Mouse (Mus musculus): ENCODE results near the gene Zmynd11.

The Zmynd11 gene

DNA sequence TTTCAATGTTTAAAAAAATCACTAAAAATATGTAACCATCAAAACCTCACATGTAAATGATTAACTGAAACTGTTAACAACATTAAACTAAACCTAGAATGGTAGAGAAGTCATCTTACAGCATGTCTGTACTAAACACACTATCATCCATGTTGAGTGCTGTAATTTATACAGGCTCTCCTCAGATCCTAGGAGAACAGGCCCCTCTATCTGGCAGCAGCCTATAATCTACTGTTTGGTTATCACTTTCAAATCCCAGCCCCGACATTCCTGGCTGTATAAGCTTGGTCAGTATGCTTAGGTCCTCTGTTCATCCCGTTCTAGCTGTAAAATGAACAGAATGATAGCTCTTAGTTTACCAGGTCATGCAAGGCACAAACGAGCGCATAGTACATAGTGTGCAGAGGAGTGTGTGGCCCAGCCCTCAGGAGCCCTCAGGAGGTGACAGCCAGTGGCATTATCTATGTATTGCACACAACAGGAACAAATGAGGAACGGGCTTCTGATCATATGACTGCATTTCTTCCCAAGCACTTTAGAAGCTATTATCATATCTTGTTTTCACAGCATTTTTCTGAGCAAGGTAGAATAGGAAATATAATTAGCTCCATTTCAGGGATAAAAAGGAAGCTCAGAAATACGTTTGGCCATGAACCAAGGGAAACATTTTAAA lies 51.5 kb downstream of the Zmynd11 start:
- in situ Hi-C loops (cut with MboI, MseI) = no loop called here

DNA sequence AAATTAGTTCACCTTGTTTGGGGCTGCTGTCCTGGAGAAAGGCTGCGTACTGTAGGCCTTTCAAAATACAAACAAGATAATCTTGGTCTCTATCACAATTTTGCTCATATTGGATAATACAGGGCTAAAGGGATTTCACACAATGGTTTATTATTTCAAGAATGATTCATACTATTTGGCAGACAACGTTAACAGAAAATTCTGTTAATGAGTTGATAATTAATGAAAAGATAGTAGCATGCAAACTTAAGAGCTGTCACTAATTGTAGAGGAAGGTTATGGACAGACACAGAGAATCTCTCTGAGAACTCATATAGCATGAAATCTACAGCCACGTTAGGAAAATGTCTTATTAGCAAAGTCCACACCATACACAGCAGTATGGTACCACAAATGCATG lies 52.2 kb downstream of the Zmynd11 start:
- in situ Hi-C loops (cut with MboI, MseI) = no loop called here

DNA sequence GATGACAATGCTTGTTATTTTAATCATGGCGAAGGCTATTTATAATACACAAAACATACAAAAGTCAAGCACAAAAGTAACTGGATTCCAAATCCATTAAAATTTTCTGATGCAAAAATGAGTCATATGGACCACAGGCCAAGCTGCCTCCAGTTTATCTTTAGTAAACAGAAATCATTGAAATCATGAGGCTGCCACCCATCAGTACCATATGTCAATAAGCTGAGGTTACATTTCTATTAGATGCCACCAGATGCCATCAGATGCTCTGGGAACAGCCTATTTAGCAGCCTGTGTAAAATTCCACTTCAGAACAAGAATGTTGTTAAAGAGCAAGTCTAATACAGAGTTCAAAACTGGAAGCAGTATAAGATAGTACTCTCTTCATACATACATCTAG lies 52.7 kb downstream of the Zmynd11 start:
- in situ Hi-C loops (cut with MboI, MseI) = no loop called here

DNA sequence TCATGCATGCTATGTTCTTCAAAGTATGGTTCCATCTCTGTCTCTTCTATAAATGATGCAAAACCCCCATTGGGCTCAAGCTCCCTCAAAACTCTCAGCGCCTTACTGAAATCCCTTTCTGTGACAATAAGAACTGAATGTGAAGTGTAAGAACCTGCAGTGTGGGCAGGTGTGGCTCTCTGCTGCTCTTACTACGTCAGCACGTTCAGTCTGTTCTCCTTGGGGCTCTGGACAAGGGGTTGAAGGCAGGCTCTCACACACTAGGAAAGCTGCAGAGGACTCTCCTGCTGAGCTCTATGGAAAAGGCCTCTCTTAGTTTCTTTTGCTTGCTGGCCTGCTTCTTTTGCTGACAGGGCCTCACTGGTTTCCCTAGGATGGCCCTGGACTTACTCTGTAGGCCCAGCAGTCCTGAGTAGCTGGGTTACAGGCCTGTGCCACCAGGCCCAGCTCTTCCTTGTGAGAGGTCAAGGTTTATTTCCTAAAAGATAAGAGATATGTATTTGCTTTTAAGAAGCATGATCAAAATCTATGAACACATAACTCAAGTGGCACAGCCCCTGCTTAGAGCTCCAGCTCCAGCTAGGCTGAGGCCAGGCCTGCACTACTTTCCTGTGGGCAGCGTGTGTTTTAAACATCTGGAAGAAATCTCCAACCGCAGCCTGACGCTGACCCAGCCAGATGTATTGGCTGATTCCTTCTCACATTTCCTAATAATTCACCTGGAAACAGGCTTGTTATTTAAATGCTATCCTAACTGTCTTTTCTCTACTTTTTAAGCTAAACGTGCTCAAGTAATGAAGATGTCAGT lies 56.5 kb downstream of the Zmynd11 start:
- in situ Hi-C loops (cut with MboI, MseI) = no loop called here

DNA sequence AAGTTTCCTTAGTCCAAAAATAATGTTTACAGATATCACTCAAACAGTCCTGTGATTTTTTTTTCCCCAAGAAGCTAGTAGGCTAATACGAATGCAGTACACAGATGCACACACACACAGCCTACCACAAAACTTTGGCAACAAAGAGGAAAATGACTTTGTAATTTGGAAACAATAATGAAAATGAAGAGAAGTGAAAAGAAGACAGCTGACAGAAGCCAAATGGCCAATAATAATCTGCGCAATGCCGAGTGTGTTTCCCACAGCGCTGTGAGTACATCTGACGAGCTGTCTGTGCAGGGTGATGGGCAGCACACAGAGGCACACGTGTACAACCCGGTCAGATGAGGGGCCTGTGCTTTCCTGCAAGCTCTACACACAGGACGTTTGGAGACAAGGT lies 58.4 kb downstream of the Zmynd11 start:
- in situ Hi-C loops (cut with MboI, MseI) = no loop called here

DNA sequence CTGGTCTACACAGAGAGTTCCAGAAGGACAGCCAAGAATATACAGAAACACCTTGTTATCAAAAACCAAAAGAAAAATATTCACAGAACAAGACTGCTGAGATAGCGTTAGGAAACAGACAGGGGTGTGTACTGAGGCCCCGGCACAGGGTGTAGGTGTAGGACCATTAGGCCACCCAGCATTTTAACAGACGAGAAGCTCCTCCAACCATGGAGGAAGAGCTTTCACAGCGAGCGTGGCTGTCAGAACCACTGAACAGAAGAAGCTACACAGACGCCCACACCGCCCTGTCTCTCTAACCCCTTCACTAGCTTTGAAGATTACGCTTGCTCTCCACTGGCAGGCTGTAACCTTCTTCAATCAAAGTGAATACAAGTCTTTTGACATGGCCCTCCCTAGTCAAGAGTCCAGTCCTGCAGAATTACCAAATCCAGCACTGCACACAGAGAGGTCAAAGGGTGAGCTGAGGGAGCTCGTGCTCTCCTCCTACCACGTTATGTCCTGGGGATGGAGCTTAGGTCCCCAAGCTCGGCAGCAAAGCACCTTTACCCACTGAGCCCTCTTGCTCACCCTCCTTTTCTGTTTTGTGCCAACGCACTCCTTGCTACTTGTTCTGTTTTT lies 62.4 kb downstream of the Zmynd11 start:
- in situ Hi-C loops (cut with MboI, MseI) = no loop called here

DNA sequence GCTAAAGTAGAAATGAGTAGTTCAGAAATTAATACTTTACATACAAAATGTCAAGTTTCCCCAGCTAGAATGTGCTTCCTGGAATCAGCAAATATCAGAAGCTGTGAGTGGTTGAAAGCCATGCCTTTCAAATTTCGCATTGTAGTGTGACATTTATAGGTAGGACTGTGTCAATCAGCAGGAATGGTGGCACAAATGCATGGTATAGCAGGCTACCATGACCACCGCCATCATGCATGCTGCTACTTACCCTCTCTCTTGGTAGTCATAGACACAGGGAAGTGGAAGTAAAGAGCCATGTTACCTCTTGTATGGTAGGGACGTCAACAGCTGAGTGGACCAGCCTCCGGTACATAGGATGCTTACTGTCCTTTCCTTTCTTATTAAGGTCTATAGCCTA lies 67.8 kb downstream of the Zmynd11 start:
- in situ Hi-C loops (cut with MboI, MseI) = no loop called here

DNA sequence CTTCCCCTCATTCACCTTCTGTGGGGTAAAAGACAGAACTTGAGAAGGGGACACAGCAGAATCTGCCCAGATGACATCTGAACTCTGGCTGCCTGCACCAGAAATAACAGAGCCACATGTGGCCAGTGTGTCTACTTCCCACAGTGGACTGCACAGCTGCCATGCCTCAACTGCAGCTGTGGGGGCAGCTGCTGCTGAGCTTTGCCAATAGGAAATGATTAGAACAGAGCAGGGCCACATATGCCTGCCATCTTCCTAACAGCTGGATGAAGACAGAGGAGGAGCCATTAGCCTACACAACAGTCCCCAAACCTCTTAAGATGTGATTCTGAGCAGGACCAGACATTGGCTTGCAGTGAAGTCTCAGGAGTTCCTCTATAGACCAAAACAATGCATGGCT lies 69.3 kb downstream of the Zmynd11 start:
- in situ Hi-C loops (cut with MboI, MseI) = no loop called here

DNA sequence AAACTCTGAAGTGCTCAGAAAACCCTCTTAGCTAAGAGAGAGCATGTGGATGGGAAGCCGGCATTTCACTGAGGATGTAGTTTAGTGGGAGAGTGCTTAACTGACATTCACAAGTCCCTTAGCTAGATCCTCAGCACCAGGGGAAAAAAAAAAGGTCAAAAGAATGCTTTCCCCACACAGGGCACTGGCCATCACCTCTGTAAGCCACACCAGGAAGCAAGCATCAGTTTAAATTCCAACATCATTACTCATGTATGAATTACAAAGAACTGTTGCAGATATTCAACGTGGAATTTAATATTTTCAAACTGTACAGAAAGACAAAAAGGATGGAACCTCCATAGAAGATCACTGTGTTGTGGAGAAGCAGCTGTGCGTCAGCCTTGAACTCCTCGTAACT lies 69.7 kb downstream of the Zmynd11 start:
- in situ Hi-C loops (cut with MboI, MseI) = no loop called here

DNA sequence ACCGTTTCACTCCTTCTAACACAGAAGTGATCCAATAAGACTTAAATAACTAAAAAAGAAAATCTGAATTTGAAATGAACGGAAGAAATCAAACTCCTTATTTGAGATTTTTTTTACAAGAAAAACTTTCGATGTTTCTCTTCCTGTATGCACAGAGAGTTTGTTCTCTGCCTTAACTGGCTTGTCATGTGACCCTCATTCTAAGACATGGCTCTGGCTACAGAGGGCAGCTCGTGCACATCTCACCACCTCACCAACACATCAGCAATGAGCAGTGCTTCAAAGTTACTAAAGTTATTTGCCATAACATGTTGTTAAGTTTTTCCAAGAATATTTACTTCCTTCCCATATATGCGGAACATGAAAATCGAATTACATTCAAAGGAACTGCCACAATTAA lies 70.5 kb downstream of the Zmynd11 start:
- in situ Hi-C loops (cut with MboI, MseI) = no loop called here

DNA sequence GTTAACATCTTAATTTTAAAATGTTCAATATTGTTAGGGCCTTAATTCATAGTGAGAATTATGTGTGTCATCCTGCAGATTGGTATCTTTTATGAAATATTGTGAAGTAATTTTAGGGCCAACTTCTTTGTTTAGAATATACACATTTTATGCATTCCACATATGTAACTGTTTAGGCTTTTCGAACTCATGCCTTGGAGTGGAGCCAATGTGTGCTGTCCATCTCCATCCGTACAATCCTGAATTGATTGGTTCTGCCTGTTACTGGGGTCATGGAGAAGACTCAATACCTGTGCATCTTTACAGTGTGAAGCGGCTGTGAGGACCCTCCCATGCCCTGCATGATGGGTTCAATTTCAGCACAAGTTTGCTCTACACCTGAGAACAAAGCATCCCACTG lies 72.3 kb downstream of the Zmynd11 start:
- in situ Hi-C loops (cut with MboI, MseI) = no loop called here

DNA sequence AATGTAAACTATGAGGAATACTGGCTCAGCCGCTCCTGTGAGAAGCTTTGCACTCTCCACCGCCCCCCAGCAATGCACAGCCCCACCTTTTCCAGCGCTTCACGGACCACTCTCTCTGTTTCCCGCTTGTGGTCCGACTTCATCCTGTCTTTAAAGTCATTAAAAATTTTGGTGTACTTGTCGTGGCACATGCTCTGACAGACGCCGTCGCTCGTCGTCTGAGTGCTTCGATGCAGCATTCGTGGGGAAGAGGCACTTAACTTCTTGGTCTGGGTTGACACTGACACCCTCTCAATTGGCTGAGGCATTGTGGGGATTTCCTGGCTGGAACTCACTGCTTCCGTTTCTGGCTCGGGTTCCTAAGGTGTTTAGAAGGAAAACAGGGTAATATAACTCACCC lies 75.8 kb downstream of the Zmynd11 start:
- in situ Hi-C loops (cut with MboI, MseI) = no loop called here

DNA sequence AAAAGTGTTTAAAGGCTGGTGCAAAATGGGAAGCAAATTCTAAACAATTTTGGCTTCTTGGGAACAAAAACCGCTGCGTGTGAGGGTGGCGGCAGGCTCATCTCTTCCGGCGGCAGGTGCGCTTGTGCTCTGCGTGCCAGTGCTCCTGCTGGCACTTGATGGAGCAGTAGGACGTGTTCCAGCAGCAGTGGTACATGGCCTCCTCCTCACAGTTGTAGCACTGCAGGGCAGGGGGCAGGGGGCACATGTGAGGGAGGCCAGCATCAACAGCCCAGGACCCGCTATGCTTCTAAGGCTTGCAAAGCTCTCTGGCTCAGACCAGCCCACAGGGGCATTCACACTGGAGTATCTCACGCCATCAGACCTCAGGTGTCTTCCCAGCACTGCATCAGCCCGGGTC lies 78.4 kb downstream of the Zmynd11 start:
- in situ Hi-C loops (cut with MboI, MseI) = no loop called here

DNA sequence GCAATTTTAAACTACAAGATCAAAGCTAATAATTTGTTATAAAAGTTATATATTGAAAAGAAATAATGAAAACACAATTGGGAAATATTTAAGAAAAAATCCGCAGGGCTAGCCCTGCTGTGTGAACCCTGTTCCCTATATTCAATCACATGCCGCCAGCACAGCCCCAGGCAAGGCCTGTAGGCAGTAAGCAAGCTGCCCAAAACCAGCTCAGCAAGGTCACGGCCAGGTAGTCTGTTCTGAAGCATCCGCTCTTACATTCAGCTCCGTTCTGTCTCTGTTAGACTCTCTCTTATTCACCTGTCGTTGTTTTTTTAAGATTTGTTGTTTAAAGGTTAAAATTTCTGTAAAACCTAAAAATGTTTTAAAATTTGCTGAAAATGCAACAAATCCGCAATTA lies 78.9 kb downstream of the Zmynd11 start:
- in situ Hi-C loops (cut with MboI, MseI) = no loop called here

DNA sequence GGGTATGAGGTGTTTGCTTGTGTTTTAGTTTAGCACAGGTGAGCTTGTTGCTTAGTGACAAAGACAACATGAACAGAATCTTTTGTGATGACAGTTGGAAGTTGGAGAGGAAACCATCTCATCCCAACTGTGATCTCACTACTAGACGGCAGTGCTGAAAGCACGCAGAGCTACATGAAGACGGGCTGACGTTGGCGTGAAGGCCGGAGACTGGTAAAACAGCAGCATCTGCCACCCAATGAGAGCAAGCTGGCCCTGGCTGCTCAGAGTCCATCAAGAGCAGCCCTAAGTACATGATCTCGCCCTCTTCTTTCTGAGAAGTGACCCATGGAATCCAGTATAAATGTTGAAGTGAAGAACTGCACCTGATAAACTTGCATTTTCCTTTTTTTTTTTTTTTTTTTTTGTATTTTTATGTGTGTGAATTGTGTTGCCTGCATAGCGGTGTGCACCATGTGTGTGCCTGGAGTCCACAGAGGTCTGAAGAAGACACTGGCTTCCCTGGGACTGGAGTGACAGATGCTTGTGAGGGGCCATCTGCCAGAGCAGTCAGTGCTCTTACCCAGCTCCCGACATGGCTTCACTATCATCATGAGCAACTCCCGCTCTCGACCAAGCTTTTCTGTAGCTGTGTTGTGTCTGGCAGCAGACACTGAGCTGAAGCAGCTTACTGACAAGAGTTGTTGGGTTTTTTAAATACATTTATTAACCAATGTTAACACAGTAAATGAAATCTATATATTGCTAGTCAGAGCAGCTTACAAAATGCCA lies 80.8 kb downstream of the Zmynd11 start:
- in situ Hi-C loops (cut with MboI, MseI) = no loop called here

DNA sequence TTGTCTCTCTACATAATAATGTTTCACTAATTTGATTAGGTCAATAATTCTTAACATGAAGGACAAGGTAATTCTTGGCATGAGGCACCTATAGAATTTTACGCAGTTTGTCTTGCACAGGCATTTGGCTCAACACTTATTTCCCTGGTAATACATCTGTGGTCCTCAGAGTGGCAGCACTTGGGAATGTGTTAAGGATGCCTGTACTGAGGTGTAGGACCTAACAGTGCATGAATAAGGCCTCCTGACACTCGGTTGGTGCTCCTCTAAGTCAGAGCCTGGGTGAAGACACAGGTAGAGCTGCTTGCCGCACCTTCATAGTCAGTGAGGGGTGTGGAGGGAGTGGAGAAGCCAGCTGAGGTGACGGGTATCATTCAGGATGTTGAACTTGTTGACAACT lies 81.8 kb downstream of the Zmynd11 start:
- in situ Hi-C loops (cut with MboI, MseI) = no loop called here

DNA sequence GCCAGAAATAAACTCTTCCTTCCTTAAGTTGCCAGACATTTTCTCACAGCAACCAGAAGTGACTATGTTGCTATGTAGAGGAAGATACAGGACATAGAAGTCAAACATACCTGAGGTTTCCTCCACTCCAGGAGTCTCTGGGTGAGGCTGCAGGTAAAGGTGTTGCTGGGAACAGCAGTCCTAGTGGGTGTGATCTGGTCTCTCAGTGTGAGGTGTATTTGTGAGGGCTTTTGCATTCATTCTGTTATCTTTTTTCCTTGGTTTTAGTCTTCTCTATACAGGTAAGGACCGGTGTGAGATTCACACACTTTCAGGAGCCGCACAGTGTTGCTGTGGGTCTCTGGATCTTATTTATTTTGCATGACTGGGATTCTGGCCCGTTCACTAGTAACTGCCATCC lies 83.6 kb downstream of the Zmynd11 start:
- in situ Hi-C loops (cut with MboI, MseI) = no loop called here

DNA sequence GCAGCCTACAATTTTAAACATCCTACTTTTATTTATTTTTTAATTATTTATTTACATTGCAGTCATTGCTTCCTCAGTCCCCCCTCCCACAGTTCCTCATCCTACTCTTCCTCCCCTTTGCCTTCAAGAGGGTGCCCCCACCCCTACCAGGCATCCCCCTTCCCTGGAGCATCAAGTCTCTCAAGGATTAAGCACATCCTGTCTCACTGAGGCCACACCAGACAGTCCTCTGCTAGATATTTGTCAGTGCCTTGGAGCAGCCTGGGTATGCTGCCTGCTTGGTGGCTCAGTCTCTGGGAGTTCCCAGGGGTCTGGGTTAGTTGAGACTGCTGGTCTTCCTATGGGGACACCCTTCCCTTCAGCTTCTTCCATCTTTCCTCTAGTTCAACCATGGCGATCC lies 91.0 kb downstream of the Zmynd11 start:
- in situ Hi-C loops (cut with MboI, MseI) = no loop called here

DNA sequence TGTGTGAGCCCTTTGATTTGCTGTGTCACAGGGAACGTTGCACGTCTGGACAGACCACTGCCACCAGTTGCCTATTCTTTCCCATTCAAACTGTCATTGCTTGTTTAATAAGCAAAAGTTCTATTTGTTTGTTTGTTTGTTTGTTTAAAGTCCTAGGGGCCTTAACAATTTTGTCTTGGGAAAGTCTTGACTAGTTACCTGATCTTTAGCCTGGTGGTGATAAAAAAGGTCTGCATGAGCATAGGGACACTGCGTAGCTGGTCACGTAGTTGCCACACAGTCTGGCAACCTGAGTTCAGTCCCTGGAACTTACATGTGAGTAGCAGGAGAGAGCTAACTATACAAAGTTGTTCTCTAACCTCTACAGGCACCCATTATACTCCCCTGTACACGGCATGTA lies 95.9 kb downstream of the Zmynd11 start:
- in situ Hi-C loops (cut with MboI, MseI) = no loop called here

DNA sequence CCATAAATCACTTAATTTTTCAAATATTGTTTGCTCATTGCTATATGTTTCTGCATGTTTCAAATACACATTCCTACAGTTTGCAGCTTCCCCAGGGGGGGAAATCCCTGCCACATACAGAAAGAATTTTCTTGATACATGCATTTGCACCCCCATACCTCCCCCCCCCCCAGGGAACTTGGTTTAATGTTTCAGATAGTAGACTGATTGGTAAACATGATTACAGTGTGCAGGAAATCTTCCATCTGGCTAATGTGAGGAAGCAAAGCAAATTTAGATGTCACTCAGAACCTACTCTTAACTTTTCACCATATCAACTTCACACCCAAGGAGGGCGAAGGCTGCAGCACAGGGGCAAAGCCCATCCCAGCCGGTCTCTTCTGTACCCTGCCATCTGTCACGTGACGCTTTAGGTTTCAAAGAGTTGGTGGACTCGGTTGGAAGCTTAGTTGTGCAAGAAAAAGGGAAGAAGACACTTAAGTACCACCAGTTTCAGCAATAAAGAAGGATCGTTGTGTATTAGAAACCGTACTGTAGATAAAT lies 97.1 kb downstream of the Zmynd11 start:
- in situ Hi-C loops (cut with MboI, MseI) = no loop called here

DNA sequence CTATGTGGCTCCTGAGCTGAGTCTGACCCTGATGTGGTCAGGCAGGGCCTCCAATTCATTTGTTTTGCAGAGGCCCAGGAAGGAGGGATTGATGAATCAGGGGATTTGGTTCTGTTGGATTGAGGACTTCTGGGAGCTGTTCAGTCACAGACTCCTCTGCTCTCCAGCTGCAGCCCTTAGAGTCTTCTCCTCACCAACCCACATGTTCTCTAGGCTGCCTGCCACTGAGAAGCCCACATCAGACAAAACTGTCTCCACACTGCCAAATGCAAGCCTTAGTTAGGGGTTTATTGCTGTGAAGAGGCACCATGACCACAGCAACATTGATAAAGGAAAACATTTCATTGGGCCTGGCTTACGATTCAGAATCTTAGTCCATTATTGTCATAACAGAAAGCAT lies 101.5 kb downstream of the Zmynd11 start:
- in situ Hi-C loops (cut with MboI, MseI) = no loop called here

DNA sequence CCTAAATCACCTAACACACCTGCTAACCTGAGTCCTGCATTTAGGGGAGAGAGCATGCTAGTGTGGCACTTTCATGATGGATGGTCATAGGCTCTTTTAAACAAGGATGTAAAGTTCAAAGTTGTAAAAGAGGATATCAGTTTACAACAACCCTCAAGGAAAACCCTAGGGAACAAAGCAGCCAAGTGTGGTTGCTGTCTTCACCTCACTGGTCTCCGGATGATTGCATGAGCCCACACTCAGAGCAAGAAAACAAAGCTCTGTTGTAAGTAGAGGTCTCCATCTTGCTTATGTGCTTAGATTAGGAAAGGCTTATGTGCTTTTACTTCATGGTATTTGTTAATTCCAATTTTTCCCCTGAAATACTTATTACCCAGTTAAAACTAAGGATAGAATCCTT lies 104.4 kb downstream of the Zmynd11 start:
- in situ Hi-C loops (cut with MboI, MseI) = no loop called here

All from T-helper 2 cell (primary cell).